Mouse (Mus musculus): ENCODE data around the gene Fam89b. TPM values are rescaled to one million over a fixed set of nuclear protein-coding genes. Genes with fewer than 3 reads are reported as not detected.

The Fam89b gene
- polyA plus RNA-seq, 1 experiment from 2014 or later, result 68.1 TPM

GRCm38 (mm10) chr19:5704801-5705571 is 24.5 kb downstream of the Fam89b start:
- Histone ChIP-seq H3K9me3 (replicated peaks) (no peaks in the 10 kb centered on the region), H3K36me3 (peaks cover 66% of the 10 kb centered on the region), H3K4me2 (no peak overlapping the region), H3K27me3 (no peaks in the 10 kb centered on the region), H3K4me3 (no peak overlapping the region), H3K27ac (peak overlapping the region; percentile 56), H3K9ac (peak overlapping the region; percentile 24; the same call in 1 of the 2 replicates), H3K4me1 (replicated peaks) (peaks cover 19% of the 10 kb centered on the region)
- 37% methylated on average over 10 of the region's 10 CpGs for WGBS
- peak; percentile 58; the same call in 1 of the 2 replicates for ATAC-seq (replicated peaks; ENCODE audit: insufficient number of reproducible peaks, insufficient read depth, low FRiP score, low read depth)

GRCm38 (mm10) chr19:5704163-5704800 is 25.2 kb downstream of the Fam89b start, which contains the start of gene Kcnk7:
Gene Kcnk7, plus strand, starts transcription at chr19:5704367.
- H3K9me3 ChIP-seq (replicated peaks), result no peaks in the 10 kb centered on the region
- peak within 1 kb of the TSS; percentile 56 for H3K27ac ChIP-seq
- peaks cover 19% of the 10 kb centered on the region for H3K4me1 ChIP-seq (replicated peaks)
- H3K9ac ChIP-seq, result peak within 1 kb of the TSS; percentile 24; the same call in 1 of the 2 replicates
- H3K4me2 ChIP-seq, result no peak within 1 kb of the TSS
- 0 out of 2 replicates have a peak, but pooled peaks have one; percentile 4 for ATAC-seq (replicated peaks; ENCODE audit: insufficient number of reproducible peaks, insufficient read depth, low FRiP score, low read depth)
- H3K27me3 ChIP-seq, result no peaks in the 10 kb centered on the region
- no peak within 1 kb of the TSS for H3K4me3 ChIP-seq
- 69% methylated on average over 17 of the region's 17 CpGs for WGBS
- H3K36me3 ChIP-seq, result peaks cover 62% of the 10 kb centered on the region

- H3K9me3 ChIP-seq (replicated peaks), result no peaks in the 10 kb centered on the region
- H3K4me1 ChIP-seq (replicated peaks), result peaks cover 35% of the 10 kb centered on the region
- peak overlapping the region; percentile 32; the same call in 1 of the 2 replicates for H3K4me2 ChIP-seq
- ATAC-seq (replicated peaks; ENCODE audit: insufficient number of reproducible peaks, insufficient read depth, low FRiP score, low read depth), result no peak
- no peak overlapping the region for H3K9ac ChIP-seq
- no peak overlapping the region; the same call in 1 of the 2 replicates for H3K4me3 ChIP-seq
- H3K36me3 ChIP-seq, result peaks cover 71% of the 10 kb centered on the region
- 47% methylated on average over 41 of the region's 41 CpGs for WGBS
- H3K27ac ChIP-seq, result no peak overlapping the region
- H3K27me3 ChIP-seq, result no peaks in the 10 kb centered on the region
Measured at GRCm38 (mm10) chr19:5695849-5696462, 33.5 kb downstream of the Fam89b start.

GRCm38 (mm10) chr19:5693801-5694200 is 35.7 kb downstream of the Fam89b start:
- Histone ChIP-seq H3K9me3 (replicated peaks) (no peaks in the 10 kb centered on the region), H3K27ac (0 out of 2 replicates have a peak overlapping the region, but pooled peaks have one; percentile 97), H3K4me1 (replicated peaks) (peaks cover 46% of the 10 kb centered on the region), H3K36me3 (peaks cover 54% of the 10 kb centered on the region), H3K27me3 (no peaks in the 10 kb centered on the region), H3K4me3 (peak overlapping the region; percentile 94), H3K9ac (no peak overlapping the region), H3K4me2 (peak overlapping the region; percentile 98)
- ATAC-seq (replicated peaks; ENCODE audit: insufficient number of reproducible peaks, insufficient read depth, low FRiP score, low read depth), result no peak
- 78% methylated on average over 6 of the region's 6 CpGs for WGBS

- 62% methylated on average over 10 of the region's 10 CpGs for WGBS
- H3K36me3 ChIP-seq, result peaks cover 45% of the 10 kb centered on the region
- H3K9me3 ChIP-seq (replicated peaks), result no peaks in the 10 kb centered on the region
- H3K27ac ChIP-seq, result peak overlapping the region; percentile 97
- ATAC-seq (replicated peaks; ENCODE audit: insufficient number of reproducible peaks, insufficient read depth, low FRiP score, low read depth), result no peak
- peak overlapping the region; percentile 94 for H3K4me3 ChIP-seq
- H3K4me2 ChIP-seq, result peak overlapping the region; percentile 98
- H3K9ac ChIP-seq, result peak overlapping the region; percentile 92
- H3K27me3 ChIP-seq, result no peaks in the 10 kb centered on the region
- peaks cover 48% of the 10 kb centered on the region for H3K4me1 ChIP-seq (replicated peaks)
Measured at GRCm38 (mm10) chr19:5692913-5693396, 36.5 kb downstream of the Fam89b start.

GRCm38 (mm10) chr19:5692086-5692912 is 37.2 kb downstream of the Fam89b start:
- ATAC-seq (replicated peaks; ENCODE audit: insufficient number of reproducible peaks, insufficient read depth, low FRiP score, low read depth), result peak; percentile 9; the same call in 1 of the 2 replicates
- peak overlapping the region; percentile 92 for H3K9ac ChIP-seq
- peaks cover 54% of the 10 kb centered on the region for H3K4me1 ChIP-seq (replicated peaks)
- 55% methylated on average over 10 of the region's 10 CpGs for WGBS
- peak overlapping the region; percentile 97 for H3K27ac ChIP-seq
- H3K36me3 ChIP-seq, result peaks cover 39% of the 10 kb centered on the region
- peak overlapping the region; percentile 94 for H3K4me3 ChIP-seq
- H3K27me3 ChIP-seq, result no peaks in the 10 kb centered on the region
- H3K4me2 ChIP-seq, result peak overlapping the region; percentile 98
- no peaks in the 10 kb centered on the region for H3K9me3 ChIP-seq (replicated peaks)

- peaks cover 32% of the 10 kb centered on the region for H3K36me3 ChIP-seq
- no peaks in the 10 kb centered on the region for H3K27me3 ChIP-seq
Measured at GRCm38 (mm10) chr19:5691601-5692000, 37.9 kb downstream of the Fam89b start.

GRCm38 (mm10) chr19:5690343-5690735 is 39.1 kb downstream of the Fam89b start:
- Histone ChIP-seq H3K4me3 (peak overlapping the region; percentile 94), H3K27ac (peak overlapping the region; percentile 97), H3K9ac (peak overlapping the region; percentile 92), H3K4me1 (replicated peaks) (peaks cover 54% of the 10 kb centered on the region), H3K27me3 (no peaks in the 10 kb centered on the region), H3K4me2 (peak overlapping the region; percentile 98), H3K36me3 (peaks cover 32% of the 10 kb centered on the region), H3K9me3 (replicated peaks) (no peaks in the 10 kb centered on the region)
- WGBS, result 58% methylated on average over 15 of the region's 15 CpGs
- no peak for ATAC-seq (replicated peaks; ENCODE audit: insufficient number of reproducible peaks, insufficient read depth, low FRiP score, low read depth)

More at GRCm38 (mm10) chr19:5691601-5692000, 37.9 kb downstream of the Fam89b start:
- H3K4me3 ChIP-seq, result peak overlapping the region; percentile 94
- H3K4me2 ChIP-seq, result peak overlapping the region; percentile 98
- peak overlapping the region; percentile 97 for H3K27ac ChIP-seq
- no peak for ATAC-seq (replicated peaks; ENCODE audit: insufficient number of reproducible peaks, insufficient read depth, low FRiP score, low read depth)
- 51% methylated on average over 5 of the region's 5 CpGs for WGBS
- H3K4me1 ChIP-seq (replicated peaks), result peaks cover 57% of the 10 kb centered on the region
- H3K9ac ChIP-seq, result peak overlapping the region; percentile 92
- H3K9me3 ChIP-seq (replicated peaks), result no peaks in the 10 kb centered on the region

GRCm38 (mm10) chr19:5689565-5690342 is 39.7 kb downstream of the Fam89b start:
- Histone ChIP-seq H3K4me2 (peak overlapping the region; percentile 98), H3K27ac (peak overlapping the region; percentile 97), H3K36me3 (peaks cover 33% of the 10 kb centered on the region), H3K9ac (peak overlapping the region; percentile 92), H3K4me1 (replicated peaks) (peaks cover 54% of the 10 kb centered on the region), H3K4me3 (peak overlapping the region; percentile 94), H3K27me3 (no peaks in the 10 kb centered on the region), H3K9me3 (replicated peaks) (no peaks in the 10 kb centered on the region)
- peak; percentile 68 for ATAC-seq (replicated peaks; ENCODE audit: insufficient number of reproducible peaks, insufficient read depth, low FRiP score, low read depth)
- WGBS, result 4% methylated on average over 42 of the region's 42 CpGs

GRCm38 (mm10) chr19:5689088-5689428 is 40.4 kb downstream of the Fam89b start:
- Histone ChIP-seq H3K36me3 (peaks cover 37% of the 10 kb centered on the region), H3K9ac (peak overlapping the region; percentile 92), H3K27ac (peak overlapping the region; percentile 97), H3K4me3 (peak overlapping the region; percentile 94), H3K4me2 (peak overlapping the region; percentile 98), H3K9me3 (replicated peaks) (no peaks in the 10 kb centered on the region), H3K27me3 (no peaks in the 10 kb centered on the region), H3K4me1 (replicated peaks) (peaks cover 52% of the 10 kb centered on the region)
- ATAC-seq (replicated peaks; ENCODE audit: insufficient number of reproducible peaks, insufficient read depth, low FRiP score, low read depth), result no peak
- WGBS, result 1% methylated on average over 7 of the region's 7 CpGs
